Mouse (Mus musculus) ES-CJ7 (cell line): ENCODE measurements at regions not wholly inside any gene's neighbourhood (a gene's known extent, or its start where the extent isn't known, plus 50 kb on each side); places are given as distances from the start of the nearest gene placed in this dataset.

ENCODE experiments used
- DNase-seq: peaks from one replicate; pipeline ENCODE4 v3.0.0; 2011; ENCODE audit warnings: low read depth, low spot score

DNA sequence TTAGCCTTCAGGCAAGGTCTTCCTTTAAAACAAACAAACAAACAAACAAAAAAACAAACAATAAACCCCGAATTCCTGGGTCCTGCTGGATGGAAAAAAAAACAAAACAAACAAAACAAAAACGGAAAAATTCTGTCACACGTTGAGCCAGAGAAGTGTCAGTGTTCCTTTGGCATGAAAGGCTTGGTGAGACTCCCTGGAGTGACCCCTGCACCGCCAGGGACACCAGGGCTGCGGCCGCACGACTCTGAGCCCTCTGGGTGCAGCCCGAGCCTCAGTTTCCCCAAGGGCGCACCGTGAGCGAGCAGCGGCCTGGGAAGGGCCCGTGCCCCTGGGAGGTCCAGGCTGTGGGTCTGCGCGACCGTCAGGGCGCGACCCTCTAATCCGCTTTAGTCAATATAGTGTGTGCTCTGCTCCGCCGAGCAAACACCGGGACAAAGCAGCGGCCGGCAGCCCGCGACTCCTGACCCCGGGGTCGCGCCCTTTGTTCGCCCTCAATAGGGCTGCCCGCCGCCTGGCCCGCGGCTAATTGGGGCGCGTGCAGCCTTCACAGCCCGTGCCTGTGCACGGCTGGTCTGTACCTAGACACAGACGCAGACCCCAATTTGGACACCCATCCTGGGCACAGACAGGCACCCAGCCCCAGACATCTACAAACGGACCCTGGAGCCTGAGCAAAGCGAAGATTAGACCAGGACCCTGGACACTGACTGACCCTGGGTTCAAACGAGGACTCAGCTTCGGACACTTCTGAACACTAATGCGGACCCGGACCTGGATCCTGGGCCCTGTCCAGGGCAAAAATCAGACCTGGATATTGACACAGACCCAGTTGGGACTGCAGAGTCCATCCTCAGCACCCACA is 74.0 kb upstream of the Ppara start:
- no peak for DNase-seq

DNA sequence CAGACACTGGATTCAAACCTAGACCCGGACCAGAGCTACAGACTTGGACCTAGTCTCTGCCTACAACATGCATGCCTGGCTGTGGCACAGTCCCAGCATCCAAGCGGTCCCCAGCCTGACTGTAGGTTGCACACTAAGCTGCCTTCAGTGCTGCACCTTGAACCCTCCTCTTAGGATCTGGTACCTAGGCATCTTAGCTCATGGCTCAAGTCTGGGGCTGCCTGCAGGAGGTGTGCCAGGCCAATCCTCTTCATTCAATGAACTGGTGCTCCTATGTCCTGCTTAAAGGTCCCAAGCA is 73.4 kb upstream of the Ppara start:
- DNase-seq, result no peak

DNA sequence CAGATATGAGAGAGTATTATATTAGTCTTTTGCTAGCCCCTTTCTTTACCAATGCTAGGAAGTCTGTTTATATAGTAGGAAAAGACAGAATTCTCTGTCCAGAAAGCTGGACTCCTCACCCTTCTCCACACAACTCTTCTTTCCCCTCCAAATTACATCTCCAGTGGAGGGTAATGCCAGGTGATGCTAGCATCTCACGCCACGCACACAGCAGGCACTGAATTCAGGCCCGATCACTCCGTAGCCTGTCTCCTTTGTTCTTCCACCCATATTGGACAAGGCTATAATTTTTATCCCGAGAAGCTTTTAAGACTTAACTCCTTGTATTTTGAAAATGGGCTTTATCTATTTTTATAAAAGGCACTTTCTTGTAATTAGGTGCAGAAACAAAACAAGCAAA is 73.0 kb upstream of the Ppara start:
- DNase-seq, result no peak

DNA sequence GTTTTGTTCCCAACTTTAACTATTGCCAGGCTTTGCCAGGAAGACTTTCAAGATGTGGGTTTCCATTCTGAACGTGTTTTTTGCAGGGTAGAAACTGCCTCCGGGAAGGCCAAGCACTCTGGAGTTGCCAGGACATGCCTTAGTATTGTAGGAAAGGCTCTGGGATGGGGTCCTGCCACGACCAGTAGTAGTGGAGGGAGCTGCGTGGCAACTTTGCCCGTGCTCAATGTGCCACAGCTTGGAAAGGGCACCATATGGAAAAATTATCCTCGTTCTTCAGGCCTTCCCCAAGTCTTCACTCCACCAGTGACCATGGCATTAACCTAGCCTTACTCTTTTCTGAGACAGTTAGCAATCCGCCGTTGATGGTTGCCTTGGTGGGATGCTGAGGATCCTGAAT is 72.5 kb upstream of the Ppara start:
- DNase-seq, result no peak

DNA sequence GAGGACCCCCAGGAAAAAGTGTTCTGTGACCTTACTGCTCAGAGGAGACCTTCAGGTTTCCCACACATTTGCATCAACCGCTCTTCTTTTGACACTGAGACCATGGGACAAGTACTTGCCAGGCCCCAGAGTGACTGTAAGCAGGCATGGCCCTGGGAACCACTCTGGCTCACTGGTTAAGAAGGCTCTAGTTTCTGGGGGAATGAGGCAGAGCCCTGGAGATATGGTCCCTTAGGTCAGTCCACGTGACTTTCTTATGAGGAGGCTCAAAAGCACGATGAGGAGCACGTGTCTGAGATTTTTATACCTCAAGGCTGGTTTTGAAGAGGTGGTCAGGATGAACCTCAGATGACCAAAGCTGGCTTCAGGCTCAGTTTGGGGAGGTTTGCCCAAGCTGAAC is 72.1 kb upstream of the Ppara start:
- no peak for DNase-seq

DNA sequence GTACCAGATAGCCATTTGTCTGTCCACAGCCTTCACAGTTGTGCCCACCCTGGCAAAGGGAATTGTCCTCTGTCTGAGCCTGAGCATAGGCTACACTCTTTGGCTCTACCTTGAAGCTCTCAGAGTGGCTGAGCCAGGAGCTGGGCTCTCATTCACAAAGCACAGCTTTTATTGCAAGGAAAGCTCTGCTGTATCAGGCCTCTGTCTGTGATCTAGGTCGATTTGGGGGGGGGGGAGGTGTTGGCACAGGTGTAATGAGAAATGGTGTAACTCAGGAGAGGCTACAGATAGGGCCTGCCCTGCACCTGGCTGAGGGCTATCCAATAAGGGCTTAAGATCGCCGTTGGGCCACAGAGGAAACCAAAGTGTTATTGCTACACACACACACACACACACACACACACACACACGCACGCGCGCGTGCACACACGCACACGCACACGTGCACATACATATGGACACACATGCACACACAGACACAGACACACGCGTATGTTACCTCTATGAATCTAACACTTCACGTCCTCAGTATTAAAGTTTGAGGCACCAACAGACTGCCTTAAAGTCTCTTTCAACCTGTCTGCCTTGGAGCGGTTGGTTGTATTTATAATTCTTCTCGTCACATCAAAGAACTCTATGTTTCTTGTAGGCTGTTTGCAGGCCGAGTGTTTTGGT is 70.9 kb upstream of the Ppara start:
- DNase-seq, result no peak

DNA sequence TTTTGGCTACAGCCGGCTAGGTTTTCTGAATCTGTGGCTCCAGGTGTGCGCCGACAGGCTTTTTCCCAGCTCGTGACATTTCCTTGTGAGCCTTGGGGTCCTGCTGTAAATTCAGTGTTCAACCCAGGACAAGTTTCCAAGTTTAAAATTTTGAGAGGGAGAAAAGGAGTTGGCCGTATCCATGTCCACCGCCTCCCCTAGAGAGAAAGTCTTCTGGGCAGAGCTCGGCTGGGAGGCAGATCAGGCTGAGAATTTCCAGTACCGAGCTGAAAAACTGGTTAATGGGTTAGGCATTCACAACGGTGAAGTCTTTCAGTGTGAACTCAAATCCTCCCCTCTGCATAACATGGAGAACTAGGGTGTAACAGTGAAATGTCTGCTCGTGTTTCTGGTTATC is 70.4 kb upstream of the Ppara start:
- no peak for DNase-seq

DNA sequence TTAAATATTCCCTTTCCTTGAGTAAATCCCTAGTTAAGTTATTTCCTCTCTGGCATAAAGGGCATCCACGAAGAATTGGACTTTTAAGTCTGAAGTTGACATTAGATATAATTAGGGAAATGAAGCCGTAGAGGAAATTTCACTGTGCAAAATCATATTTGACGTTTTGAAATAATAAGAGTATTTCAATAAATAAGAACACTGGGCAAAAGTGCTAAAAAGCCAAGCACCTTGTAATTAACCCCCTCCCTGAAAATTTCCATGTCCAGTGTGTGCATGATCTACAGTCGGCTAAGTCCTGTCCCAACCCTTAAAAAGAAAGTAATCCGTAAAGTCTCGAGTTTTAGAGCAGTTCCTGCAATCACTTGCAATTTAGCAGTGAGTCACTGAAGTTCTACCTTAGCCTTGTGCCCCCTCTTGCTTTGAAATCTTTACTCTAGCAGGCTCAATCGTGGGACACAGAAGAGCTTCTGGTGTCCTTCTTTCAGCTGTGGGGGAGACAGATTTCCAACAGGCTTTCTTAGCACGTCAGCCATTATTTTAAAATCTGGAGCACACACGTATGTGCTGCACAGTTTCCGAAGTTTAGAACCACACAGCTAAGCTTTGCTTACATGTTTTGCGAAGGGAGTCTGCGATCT is 69.5 kb upstream of the Ppara start:
- no peak for DNase-seq

DNA sequence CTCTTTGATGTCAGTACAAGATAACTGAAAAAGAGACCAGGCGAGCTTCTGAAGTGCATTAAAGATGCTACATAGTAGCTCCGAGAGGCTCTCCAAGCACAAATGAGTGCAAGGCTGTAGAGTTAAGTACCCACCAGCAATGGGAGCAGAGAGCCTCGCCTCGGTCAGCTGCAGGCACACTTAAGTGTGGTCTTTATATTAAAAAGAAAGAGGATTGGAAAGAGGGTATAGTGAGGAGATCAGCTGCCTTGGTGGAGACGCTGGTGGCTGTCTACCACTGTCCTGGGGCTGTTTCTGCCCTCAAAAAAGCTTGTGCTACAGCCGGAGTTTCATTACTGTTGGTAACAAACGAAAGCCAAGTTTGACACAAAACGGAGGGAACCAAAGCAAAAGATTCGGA is 68.3 kb upstream of the Ppara start:
- DNase-seq, result no peak

DNA sequence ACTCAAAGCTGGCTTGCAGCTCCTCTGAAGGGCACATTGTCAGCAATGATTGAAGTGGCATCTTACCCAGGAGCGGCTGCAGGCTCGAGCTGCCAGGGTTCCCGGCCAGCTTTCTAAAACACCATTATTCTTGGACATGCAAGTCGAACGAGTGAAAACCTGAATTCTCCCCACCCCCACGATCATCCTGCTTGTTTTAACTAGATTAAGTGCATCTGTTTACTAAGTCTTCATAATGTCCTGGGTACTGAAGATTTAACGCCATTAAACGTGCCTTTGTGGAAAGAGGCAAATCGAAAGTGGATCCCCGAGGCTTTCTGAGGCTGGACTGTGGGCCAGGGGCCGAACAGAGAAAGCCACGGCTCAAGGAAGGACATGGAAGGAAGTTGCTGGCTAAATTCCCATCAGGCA is 67.4 kb upstream of the Ppara start:
- no peak for DNase-seq

DNA sequence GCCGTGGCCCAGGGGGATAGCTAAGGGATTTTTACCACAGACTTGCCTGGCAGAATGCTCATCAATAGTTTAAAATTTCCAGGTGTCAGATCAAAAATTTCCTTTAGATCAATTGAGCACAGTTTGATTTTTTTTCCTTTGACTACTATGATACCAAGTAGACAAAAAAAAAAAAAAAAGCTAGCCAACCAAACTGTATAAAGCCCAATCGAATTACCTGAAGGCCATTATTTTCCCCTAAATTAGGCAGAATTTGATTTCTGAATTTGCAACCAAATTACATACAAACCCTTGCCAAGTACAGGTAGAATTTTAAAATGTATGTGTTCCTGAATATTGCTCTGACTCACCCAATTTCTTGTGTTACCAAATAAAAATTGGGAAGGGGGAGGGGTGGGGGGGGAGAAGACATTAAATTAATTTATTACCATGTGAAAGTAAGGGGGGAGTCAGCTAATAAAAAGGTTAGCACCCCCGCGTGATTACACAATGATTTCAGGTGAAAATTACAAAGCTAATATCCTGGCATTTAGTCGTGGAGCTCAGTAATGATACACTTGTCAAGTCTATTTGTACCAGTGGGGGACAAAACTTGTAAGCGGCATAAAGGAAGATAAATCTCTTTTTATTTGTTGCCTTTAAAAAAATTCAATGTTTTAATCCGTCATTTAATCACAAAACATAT is 66.7 kb upstream of the Ppara start:
- no peak for DNase-seq

DNA sequence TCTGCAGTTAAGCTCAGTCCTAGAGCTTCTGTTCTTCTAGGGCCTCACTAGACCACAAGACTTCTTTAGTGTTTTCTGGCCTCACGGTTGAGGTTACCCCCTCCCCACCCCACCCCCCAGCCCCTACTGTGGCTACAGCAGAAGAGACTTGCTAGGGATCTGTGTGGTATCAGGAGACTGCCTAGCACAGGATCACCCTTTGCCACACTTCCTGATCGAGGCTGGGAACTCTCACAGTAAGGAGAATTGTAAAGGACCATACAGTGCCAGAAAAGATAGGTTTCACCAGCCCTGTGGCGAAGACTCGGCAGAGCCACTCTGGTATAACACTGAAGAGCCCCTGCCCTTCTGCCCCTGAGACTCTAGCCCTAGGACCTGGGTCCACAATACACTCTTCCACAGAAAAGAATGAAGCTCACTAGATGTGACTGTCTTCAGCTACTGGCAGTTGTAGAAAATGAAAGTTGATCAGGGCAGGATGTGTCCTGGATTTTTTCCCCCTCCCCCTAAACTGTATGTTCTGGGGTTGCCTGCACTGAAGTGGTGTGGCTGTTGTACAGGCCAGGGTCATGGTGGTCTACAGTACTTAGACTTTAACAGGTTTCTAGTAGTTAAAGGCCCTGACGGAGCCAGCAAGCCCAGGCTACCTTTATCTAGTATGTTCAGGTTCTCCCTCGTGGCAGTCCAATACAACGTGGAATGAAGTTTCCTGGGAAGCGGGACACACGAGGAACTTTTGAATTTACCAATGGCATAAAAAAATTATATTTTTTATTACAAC is 65.7 kb upstream of the Ppara start:
- no peak for DNase-seq

DNA sequence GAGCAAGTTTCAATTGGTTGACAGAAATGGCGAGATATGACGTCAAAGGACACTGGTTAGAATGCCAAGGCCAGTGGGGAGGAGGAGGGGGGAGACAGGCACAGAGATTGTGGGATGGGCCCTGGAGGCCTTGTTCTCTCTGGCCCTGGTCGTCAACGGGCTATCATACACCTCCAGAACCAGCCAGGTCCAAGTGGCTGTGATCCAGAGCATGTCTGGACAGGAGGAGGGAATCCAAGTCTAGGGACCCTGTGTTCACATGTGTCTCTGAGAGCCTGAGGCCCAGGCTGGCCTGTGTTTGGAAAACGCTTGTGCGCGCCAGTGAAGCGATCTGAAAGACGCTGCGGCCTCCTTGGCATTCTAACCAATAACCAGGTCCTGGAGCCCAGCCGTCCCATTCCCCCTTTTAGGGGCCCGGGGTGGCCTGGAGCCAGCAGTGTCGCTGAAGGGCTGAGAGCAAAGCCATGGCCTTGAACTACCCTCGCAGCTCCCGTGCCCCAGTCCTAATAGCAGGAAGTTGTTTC is 65.1 kb upstream of the Ppara start:
- DNase-seq, result no peak

DNA sequence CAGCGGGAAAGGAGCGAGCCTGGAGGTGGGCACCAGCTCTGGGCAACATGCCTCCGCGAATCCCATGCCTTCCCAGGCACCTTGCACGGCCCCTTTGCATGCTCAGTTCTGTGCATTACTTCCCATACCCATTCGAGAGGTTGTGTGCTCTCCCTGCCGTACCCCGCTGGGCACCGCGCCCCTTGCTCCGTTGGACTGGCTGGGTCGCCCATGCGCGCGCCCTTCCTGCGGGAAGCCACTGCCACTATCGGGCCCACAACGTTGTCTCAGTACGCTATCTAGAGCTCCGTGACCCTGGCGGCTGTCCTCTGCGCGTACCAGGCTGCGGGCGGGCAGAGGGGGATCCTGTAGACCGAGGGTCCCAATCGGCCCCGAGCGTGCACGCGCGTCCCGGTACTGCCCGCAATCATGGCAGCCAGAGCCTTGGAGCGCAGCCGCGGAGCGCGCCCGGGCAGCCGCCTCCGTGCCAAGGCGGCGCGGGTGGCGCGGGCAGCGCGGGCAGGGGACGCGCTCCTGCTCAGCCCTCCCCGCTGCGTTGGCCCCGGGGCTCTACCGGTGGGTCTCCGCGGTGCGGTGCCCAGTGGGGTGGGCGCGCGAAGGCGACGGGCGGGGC is 64.5 kb upstream of the Ppara start:
- DNase-seq, result peak; percentile 26

DNA sequence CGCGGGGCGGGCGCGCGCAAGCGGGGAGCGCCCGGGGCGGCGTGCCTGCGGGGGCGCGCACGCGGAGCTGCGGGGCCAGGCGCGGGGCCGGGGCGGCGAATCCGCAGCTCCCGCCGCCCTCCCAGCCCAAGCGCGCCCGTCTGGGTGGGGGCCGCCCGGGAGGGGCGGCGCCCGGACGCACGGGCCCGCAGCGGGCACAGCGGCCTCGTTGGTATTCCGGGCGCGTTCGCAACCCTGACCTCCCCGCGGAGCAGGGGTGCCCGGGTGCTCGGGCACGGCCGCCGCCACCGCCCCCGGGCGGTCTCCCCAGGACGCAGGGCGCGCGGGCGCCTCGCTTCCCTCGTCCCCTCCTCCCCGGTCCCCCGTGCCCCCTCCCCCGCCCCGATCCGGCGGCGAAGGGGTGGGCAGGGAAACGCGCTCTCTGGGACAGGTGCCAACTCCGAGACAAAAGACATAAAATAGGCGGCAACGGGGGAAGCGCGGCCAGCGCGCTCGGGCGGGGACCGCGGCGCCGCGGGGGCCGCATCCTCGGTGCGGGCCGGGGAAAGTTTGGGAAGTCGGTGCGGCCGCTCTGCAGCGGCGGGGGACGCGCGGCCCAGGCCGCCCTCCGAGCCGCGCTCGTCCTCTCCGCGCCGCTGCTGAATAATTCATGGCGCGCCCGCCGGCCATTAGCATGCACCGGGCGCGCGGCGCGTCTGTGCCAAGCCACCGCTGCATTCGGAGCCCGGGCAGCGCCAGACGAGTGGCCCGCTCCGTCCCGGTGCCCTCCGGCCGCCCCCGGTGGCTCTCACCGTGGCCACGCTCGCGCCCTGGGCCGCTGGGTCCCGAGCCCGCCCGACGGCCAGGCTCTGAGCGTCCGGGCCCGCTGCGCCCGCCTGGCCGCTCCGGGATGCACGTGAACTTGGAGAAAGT is 63.7 kb upstream of the Ppara start:
- no peak for DNase-seq

DNA sequence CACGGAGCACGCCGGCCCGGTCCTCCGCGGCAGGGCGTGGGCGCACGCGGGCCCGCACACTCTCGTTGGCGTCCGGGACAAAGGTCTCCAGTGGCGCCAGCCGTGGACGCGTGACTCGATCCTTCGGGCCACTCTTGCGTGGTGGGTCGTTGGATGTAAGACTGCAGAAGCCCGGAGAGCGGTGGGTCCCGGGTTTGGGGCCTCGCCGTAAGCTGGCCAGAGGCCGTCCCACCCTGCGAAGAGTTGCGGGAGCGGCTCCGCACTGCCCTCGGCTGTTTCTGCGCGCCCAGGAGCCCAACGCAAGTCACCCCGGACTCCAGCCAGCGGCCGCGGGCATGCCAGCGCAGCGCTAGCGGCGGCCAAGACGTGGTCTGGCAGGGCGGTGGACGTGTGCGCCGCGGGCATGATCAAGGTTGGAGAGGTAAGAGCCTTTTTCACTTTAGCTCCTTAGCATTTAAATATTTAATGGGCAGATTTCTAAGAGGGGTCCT is 63.0 kb upstream of the Ppara start:
- DNase-seq, result peak; percentile 11

DNA sequence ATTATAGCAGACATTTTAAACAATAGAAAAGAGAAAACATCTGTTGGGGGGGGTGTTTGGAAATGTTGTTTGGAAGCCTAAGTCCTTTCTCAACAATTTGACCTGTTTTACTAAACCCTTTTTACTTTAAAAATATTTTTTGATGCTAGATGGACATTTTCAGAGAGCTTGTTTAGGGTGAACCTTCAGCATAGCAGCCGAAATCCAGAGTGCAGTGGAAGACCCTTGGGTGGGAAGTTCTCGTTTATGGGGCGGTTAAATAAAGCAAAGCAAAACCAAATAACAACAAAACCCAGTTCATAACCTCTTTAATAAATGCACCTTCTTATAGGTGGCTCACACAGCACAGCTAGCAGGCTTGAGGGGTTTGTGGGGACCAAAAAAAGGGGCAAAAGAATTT is 62.4 kb upstream of the Ppara start:
- DNase-seq, result no peak

DNA sequence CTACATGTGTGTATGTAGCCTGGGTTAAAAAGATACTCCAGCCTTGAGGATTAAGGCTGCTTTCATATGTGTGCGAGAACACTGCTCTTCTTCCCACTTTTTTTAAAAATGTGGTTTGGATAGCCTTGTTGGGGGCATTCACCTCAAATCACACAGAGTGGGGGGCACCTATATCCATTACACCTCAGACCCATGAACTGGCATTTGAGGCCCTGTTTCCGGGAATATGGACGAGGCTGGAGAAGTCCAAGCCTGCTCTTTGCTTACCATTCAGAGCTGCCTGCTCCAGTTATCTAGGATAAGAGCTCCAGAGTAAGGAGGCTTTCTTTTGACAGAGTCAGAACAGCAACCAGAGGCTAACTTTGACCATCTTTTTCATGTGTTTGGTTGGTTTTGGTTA is 61.9 kb upstream of the Ppara start:
- DNase-seq, result no peak

DNA sequence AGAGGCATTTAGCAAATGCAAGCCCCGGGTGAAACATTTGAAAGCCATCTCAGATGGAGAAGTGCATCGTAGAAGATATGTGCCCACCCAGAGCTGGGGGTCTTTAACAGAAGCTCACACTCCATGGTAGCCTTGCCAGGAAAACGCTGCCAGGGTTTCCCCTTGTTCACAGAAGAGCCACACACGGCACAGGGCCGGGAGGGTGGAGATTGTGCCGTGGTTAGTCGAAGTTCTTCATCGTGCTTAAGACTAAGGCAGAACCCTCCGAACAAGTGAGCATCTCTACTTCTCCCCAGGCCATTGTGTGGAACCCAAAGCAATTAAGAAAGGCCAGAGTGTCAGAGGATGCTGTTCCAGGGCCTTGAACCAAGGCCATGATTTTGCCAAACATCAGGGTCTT is 61.3 kb upstream of the Ppara start:
- no peak for DNase-seq
